Mouse (Mus musculus) cerebellum, adult 18-20 months (tissue): Measurements from ENCODE around the gene Foxo3.

Source experiments
- DNase-seq, 2 experiments: peaks; one replicate each; pipeline ENCODE4 v3.0.0; 2021

Foxo3 gene

DNA sequence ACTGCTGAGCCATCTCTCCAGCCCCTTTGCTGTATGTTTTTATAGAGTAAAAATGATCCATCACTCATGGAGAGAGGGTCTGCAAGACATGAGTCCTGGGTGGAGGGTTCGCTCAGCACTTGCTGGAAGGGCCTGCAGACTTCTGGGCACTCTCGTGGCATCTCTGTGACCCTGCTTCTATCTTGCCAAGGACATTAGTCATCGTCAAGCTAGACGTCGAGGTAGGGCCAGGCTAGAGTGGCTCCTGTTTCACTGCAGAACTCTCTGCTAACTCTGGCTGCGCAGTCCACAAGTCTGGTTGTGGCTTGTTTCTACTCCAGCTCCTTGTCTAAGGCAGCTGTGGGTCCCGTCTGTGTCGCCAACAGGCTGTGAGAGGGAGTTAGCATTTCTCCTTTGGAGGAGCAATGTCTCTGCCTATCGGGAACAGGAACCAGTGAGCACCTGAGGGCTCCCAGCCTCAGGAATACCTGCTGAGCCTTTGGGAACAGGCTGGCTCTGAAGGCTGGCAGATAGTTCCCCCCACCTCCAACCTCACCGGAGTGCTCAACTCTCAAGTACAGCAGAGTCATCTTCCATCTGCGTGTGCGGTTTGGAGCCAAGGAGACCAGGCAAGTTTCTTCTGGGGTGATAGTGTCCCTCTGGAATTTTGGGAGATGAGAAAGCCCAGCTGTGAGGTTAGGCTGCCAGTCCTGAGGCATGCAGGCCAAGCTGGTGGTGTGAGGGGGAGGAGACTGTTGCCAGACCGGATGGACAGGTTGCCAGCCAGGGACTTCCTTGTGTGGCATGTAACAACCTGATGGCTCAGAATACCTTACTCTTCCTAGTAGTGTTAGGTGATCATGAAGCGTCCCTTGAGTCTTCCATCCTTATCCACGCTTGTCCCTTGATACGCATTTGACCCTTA, 98.5 kb downstream of the Foxo3 start:
- DNase-seq = no peak

DNA sequence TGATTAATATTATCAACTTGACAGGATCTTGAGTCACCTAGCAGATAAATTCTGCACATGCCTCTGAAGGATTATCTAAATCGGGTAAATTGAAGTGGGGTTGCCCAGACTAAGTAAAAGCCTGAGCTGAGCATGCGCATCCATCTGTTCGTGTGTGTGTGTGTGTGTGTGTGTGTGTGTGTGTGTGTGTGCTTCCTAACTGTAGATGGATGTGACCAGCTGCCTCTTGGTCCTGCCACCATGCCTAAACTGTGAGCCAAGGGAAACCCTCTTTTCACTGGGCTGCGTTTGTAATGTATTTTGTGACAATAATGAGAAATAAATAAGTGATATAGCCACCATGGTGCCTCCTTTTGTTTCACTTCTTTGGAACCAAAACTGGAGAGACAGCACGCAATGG, 102.3 kb downstream of the Foxo3 start:
- no peak for DNase-seq

DNA sequence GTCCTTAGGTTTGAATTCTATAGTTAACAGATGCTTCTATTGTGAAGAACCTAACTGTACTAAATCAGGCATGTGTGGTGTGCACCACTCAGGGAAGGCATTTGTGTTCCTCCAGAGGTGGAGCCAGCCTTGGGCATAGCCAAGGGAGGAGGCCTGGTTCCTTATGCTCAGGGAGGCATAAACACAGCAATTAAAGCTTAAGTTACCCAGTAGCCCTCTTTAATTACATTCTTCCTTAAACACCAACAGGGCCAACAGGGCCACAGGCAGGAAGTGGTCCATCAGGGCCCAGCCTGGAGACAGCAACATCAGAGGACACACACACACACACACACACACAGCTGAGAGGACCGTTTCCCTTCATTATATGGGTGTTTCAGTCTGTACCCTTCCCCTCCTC, 102.7 kb downstream of the Foxo3 start:
- DNase-seq = no peak

DNA sequence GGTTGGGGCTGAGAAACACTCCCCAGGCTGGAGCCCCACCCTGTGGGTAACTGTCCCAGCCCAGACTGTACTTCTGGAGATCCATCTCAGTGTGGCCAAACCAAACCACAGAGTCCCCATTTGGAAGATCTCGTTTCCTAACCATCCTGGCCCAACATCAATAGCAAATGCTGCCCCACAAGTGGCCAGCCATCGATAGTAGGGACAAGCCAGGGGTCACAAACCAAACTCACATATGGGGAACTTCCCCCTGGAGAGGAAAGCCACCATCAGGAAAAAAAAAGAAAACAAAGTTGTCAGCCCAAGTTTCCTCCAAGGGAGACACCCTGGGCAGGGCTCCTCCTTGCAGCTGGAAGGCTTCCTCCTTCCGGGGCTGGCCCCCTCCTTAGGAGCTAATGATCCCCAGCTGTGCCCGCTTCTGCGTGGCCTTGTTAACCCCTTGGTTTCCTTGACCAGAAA, 105.6 kb downstream of the Foxo3 start:
- no peak for DNase-seq

DNA sequence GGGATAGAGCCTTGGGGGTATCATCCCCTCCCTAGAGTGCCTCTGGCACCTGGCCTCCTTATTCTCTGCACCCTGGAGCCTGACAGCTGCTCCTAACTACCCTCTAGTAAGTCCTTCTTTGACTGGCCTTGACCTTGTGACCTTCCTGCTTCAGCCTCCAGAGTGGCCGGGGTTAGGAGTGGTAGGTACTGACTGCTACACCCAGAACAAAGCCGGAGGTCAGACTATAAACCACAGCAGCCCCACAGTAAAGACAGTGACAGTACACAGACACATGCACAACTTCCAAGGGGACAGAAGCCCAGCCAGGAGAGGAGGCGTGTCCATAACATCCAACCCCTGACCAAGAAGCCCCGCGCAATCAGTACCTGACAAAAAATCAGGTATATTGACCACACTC, 106.4 kb downstream of the Foxo3 start:
- DNase-seq = no peak

DNA sequence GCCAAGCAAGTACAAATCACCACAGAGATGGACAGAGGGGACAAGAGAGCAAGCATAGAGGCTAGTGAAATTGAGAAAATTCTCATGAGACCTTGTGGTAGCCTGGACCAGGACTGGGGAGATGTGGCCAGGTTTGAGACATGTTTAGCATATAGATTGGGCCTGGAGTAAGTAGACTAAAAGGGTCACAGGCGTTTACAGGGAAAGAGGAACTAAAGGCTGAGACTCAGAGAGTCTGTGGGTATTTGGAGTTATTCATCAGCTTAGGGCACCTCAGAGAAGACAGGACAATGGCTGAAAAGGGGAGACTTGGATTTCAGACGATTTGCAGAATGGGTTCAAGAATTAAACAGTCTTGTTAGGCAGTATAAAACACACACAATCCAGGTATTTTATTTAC, 121.8 kb downstream of the Foxo3 start:
- DNase-seq = no peak

DNA sequence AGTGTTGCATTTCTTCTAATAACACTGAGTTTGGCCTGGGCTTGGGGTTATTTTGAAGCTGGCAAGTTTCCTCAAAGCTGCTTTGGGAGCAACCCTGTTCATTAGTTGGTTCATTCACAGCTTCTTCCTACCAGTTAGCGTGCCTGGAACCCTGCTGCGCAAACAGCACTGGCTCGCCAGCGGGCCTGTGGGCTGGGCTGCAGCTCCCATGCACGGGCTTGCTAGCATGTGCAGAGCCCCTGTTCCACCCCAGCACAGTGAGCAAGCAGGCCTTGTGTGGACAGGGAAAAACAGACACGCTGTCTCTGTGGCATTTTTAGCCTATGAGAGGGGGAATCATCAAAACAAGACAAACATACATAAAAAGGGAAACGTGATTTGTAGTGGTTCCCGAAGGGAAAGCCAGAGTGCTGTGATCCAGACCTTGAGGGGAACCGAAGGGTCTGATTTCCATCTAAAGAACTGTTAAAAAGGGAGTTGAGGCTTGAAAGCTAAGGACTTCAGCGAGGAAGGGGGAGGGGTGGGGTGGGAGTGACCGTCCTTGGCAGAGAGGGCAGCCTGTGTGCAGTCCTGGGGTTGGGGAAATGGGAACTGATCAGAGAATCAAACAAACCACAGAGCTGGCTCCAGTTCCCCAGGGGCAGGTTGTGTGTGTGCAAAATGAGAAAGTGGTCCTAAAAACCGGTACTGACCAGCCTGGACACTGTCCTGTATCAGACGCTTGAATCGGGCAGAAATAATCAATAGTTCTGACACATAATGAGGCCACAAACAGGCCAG, 123.9 kb downstream of the Foxo3 start:
- DNase-seq = no peak

DNA sequence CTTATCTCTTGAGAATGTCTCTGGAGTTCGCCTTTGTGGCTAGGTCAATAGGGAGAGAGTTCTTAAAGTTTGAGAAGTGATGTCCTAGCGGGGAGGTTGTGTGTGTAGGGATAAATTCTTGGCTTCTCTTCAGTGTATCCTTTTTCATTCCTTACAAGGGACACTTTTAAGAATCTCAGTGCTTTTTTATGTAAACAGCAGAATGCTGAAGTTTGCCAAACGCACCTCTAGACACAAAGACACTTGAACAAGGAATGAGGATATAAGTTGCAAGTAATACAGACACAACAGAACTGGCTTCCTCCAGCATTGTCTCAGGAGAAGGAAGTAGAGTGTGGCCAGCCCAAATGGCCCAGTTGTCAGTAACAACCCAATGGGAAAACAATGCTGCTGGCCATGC, 126.8 kb downstream of the Foxo3 start:
- DNase-seq = no peak

DNA sequence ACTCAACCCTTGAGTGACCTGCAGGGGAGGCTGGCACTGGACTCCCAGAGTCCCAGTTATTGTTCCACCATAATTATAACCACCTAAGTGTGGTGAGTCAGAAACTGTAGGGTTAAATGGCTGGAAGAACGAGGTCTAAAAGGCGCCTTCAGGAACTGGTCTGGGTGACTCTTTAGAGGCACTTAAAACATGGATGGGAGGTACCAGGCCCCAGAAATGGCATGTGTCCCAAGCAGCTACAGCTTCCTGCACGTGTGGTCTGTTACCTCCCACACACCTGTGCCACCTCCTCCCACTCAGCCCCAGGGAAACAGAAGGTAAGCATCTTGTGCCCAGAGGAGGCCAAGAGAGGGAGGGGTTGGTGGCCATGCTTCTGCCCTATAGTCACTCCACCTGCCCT, 128.2 kb downstream of the Foxo3 start:
- peak in 1 of 2 experiments; percentile 29 for DNase-seq

DNA sequence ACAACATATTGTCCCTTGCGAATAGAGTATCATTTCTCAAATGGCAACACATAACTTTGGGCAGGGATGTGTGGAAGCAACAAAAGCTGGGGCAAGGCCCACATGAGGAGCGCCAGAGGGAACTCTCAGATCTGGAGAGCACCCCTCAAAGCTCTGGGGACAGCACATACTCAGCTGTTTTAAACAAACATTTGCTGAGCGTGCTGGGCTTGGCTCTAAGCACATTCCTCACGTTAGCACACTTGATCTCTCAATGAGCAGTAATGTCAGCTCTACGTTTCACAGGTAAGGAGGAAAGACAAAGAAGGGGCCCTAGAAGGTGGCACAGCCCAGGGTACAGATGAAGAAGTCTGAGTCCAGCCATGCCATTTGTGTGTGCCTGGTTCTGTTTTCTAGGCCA, 131.3 kb downstream of the Foxo3 start:
- DNase-seq = no peak

DNA sequence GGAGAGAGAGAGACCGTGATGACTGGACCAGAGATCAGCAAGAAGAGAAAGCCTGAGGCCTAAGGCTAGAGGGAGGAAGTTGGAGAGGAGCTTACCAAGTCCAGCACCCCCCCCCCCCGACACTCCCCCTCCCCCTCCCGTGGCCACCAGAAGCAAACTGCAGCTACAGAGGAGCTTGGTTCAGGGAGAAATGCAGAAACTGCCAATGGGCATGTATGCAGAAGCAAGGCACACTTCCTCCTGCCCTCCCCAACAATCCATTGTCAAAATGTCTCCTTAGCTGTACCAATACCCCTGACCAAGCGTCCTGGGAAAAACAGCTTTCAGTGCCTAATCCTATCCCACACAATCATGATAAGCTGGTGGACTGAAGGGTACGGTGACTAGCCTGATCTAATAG, 131.8 kb downstream of the Foxo3 start:
- no peak for DNase-seq

DNA sequence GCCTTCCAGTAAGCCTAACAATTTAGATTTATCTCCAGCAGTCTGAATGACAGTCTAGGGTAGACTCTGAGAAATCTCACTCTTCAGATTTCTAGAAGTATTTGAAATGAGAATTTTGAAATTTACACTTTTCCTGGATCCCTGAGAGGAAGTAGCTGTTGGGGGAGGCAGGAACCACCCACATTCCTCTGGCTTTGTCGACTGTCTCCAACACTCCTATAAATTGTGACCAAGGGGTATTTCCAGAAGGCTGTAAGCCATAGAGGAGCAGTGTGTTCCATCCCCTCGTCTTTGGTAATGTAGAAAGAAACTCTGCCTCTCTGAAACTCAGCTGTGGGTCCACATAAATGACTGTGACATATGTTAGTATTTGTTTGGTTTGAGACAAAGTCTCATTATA, 132.4 kb downstream of the Foxo3 start:
- DNase-seq = no peak

DNA sequence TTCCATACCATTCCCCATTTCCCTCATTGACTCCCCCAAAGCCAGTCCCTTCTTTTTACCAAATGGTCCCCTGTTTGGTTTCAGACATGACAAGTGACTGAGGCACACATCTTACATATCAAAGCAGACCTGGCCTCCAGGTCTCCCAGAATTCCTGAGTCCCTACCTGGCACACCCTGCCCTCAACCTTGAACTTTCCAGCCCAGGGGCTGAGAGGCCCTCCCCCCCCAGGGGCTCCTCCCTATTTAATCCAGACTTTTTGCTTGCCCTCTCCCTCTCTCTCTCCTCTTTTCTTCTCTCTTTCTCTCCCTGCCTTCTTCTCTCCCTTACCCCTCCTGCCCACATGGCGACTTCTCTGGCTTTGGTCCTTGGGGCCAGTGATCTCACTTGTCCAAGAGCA, 133.8 kb downstream of the Foxo3 start:
- no peak for DNase-seq

DNA sequence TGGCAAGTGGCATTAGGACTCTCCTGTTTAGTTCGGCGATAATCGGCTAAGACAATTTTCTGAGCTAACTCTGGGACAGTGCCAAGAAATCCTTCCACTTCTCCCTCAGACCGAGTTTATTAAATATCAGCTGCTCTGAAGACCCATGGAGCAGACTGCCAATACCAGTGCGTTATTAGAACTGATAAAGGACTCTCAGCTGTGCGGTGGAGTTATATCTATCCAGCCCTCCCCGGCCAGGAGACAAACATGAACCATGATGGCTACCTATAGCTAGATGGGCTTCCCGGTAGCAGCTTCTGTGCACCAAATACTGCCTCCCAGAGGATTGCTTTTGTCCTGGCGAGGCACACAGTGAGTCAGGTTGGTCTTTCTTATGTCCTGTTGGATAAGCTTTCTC, 134.5 kb downstream of the Foxo3 start:
- no peak for DNase-seq

DNA sequence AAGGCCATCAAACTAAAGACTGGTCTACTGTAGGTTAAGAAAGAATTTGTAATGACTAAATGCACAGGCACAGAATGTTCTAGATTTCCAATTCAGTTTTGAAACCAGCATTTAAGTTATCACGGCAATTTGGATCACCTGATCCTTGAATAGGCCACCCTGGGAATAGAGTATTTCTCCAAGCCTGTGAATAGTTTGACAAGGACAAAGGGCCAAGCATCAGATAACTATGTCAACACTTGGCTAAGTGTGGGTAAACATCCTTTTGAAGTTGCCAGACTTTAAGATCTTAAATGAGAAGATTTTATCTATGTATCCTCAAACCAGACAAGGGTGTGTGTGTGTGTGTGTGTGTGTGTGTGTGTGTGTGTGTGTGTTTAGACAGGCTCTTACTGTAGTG, 136.8 kb downstream of the Foxo3 start:
- DNase-seq = no peak

DNA sequence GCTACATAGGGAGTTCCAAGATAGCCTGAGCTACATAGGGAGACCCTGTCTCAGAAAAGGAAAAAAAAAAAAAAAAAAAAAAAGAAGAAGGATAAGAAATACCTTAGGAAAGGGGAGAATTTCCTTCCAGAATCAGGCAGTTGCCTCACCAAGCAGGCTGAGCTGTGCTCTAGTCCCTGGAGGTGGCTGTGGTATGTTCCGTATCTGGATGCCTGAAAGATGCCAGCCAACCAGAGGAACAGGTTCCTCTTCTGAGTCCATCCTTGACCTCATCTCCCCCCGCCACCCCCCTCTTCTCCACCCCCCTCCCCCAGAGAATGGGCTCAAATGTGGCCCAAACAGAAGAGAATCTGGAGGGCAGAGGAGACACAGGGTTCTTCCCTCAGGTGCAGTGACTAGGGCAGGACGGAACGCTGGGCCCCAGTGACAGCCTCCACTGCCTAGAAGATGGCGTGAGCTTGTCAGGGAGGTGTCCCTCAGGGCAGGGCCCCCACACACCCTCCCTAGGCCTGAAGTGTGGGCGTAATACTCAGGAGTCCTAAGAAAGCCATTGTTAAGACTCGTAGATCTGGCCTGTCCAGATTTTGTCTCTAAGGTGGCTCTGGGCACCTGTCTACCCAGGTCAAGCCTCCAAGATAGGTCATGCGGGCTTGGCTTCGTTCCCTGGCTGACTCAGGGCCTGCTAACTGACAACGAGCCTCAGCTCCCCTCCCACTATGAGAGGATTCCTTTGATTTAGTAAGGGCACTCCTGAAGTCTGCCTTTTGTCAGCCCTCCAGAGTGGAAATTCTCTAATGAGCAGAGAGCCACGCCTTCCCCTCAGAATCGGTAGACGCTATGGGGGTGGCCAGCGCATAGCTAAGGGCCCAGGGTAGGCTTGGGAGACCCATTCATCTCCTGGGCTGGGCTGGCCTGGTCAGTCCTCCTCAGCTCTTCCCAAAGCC, 141.5 kb downstream of the Foxo3 start:
- no peak for DNase-seq
